Mouse (Mus musculus) heart, adult 9 months (tissue): Measurements from ENCODE around the gene Trp53i13.
A peak's percentile ranks its signal among the peaks of the same experiment; 100 is the strongest.

ENCODE experiments used
- DNase-seq, 2 experiments: peaks; one replicate each; pipeline ENCODE4 v3.0.0; 2022; ENCODE audit warnings: low spot score in 2 of 2

Trp53i13 gene

DNA sequence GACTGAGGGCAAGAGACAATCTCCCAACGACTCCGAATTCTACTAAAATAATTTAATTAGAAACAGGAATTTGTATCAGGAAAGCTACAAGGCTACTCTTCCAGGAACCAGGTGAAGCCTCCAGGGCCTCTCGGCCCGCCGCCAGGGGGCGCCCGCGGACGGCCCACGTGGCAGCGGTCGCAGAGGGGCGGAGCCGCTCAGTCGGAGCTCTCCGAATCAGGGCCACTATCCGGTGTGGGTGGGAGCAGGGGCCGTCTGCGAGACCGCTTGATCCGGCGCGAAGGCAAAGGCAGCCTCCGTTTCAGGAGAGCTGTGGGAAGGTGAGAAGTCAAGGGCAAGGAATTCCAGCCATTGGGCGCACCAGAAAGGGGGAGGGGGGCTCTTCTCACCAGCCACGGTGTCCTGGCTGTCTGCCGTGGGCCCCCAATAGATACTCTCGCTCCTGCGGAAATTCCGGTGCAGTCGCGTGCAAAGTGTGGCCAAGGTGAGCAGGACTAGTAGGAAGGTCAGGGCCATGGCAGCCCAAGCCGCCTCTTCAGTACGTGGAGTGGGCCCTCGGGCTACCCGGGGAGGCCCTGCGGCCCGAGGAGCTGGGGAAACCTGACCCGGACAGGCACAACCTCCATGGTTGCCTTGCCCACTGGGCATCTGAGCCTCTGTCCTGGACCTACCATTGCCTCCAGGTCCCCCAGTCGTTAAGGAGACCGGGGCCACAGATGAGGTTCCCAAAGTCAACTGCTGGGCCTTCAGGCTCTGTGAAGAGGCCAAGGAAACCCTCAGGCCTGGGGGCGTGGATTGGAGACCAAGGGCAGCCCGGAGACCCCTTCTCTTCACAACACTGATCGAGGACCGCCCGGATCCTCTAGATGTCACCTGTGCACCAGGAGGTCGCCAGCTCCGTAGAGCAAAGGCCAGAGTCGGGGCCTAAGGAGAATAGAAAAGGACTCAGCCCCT, 7.4 kb downstream of the Trp53i13 start:
- peak; percentile 81 to 83 for DNase-seq

DNA sequence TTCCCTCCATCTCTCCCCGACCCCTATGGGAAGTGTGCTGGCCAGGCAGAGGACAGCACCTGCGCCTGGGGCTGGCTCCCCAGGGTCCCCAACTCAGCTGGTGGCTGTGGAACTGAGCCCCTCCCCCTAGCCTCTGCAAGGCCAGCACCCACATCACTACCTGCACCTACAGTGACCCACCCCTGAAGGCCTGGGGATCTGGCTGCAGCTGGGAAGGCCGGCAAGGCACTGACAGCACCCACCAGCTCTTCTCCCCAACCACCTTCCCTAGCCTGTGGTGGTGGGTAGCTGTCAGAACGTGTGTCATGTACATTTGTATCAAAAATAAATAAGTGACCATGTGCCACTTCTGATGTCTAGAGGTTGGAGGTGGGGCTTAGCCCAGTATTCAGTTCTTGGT, 8.4 kb downstream of the Trp53i13 start:
- DNase-seq: no peak

DNA sequence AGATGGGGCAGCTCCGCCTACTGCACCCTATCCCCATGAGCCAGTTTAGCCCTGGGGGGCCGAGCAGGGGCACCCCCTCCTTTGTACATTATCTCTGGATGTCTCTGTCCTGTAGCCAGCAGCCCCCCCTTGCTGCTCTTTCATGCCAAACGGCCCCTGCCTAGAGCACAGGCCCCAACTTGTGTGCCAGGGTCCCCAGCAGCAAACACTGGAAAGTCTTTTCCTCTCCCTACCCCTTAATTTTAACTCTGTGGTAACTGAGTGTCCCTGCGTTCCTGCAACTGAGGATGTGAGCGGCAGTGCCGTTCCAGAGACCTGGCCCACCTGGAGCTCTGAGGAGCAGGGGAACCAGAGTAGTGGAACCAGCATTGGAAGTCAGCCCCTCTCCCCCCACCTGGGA, 8.8 kb downstream of the Trp53i13 start:
- no peak for DNase-seq

DNA sequence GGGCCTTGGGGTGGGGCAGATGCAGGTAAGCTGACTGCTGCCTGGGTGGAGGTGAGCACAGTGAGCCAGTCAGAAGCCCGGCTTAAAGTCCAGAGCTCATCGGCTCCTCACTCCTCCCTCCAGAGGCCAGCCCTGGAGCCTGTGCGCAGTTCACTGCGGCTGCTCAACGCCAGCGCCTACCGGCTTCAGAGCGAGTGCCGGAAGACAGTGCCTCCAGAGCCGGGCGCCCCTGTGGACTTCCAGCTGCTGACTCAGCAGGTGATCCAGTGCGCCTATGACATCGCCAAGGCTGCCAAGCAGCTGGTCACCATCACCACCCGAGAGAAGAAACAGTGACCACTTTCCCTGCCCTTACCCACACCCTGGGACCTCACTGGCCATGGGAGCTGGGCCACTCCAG, 9.5 kb downstream of the Trp53i13 start:
- no peak for DNase-seq

DNA sequence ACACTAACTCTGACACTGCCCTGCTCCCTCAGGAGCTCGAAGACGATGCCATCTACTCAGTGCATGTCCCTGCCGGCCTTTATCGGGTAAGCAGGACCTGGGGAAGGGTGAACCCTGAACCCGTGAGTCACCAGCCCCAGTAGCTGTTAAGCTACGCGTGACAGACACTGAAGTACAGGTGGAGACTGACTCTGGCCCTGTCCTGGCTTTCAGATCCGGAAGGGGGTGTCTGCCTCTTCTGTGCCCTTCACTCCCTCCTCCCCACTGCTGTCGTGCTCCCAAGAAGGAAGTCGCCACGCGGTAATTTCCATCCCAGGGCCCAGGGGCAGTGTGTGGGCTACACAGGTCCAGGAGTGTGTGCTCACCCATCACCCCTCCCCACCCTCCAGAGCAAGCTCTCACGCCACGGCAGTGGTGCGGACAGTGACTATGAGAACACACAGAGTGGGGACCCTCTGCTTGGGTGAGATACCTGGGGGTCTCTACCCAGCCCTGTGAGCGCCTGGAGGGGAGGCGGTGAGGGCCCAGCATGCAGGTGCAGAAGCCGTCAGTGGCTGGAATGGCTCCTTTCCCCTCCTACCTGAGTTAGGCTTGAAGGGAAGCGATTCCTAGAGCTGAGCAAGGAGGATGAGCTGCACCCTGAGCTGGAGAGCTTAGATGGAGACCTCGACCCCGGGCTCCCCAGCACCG, 10.3 kb downstream of the Trp53i13 start:
- DNase-seq: no peak

DNA sequence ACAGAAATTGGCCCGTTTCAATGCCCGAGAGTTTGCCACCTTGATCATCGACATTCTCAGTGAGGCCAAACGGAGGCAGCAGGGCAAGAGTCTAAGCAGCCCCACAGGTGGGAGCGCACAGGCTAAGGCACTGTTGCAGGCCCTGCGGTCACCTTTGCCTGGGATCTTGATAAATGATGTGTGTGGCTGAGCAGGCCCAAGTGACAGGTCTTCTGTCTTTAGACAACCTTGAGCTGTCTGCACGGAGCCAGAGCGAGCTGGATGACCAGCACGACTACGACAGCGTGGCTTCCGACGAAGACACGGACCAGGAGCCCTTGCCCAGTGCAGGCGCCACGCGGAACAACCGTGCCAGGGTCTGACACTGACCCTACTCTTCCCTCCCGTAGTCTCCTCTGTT, 11.4 kb downstream of the Trp53i13 start:
- no peak for DNase-seq

DNA sequence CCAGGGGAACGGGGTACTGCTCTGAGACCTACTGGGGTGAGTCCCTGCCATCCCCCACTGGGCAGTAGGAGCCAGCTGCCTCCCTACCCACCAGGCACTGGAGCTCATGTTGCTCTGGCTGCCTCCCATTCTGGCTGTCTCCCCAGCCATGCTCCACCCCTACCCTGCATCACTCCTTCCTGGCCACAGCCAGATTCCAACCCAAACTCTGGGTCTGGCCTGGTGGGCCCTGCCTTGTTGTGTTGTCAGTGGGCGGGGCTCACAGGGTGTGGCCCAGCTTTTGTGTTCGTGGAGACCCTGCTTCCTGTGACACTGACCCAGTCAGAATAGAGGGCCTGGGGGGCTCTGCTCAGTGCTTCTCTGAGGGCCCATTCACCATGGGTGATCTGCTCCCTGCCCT, 12.3 kb downstream of the Trp53i13 start:
- peak in 1 of 2 experiments; percentile 51 for DNase-seq

DNA sequence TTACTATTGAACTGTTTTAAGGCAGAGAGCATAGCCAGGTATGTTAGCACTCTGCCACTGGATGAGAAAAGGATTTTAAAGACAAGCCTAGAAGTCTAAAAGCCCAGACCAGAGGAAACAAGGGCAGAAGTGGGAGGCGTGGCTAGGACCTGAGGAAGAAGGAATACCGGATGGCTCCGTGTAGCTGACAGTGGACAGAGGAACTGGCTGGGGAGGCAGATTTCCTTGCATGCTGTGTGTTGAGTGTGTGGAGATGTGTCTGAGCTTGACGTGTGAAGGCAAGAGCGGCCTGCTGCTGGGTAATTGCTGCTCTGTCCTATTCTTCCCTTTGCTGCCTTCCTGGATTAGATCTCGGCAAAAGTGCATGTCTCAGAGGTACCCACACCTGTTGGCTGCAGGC, 13.3 kb downstream of the Trp53i13 start:
- no peak for DNase-seq

DNA sequence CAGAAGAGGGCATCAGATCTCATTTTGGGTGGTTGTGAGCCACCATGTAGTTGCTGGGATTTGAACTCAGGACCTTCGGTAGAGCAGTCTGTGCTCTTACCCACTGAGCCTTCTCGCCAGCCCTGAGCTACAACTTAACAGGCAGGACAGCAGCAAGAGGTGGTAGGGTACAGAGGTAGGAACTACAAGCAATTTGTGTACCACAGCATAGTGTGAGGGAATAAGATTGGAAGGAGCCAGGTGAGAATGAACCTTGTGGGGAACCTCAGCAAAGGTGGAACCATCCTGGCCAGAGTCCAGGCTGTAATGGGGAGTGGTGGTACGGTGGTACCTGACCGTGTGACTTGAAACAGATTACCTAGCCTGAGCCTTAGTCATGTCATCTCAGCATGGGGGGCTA, 13.8 kb downstream of the Trp53i13 start:
- no peak for DNase-seq

DNA sequence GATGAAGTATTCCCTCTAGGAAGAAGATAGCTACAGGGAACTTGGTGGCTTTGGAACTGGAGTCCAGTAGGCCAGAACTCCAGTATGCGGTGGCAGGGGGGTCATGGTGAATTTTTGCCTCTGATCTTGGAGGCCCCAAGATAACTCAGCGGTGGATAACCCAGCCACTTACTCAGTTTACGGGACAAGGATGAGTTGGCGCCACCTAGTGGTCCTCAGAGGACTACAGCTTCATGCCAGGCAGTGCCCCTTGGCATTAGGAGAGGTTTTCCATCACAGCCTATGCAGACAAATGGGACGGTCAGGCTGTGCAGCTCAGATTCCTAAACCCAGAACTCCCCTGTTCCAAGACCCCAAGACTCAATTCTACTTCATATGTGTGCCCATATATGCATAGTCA, 14.4 kb downstream of the Trp53i13 start:
- DNase-seq: peak in 1 of 2 experiments; percentile 79

DNA sequence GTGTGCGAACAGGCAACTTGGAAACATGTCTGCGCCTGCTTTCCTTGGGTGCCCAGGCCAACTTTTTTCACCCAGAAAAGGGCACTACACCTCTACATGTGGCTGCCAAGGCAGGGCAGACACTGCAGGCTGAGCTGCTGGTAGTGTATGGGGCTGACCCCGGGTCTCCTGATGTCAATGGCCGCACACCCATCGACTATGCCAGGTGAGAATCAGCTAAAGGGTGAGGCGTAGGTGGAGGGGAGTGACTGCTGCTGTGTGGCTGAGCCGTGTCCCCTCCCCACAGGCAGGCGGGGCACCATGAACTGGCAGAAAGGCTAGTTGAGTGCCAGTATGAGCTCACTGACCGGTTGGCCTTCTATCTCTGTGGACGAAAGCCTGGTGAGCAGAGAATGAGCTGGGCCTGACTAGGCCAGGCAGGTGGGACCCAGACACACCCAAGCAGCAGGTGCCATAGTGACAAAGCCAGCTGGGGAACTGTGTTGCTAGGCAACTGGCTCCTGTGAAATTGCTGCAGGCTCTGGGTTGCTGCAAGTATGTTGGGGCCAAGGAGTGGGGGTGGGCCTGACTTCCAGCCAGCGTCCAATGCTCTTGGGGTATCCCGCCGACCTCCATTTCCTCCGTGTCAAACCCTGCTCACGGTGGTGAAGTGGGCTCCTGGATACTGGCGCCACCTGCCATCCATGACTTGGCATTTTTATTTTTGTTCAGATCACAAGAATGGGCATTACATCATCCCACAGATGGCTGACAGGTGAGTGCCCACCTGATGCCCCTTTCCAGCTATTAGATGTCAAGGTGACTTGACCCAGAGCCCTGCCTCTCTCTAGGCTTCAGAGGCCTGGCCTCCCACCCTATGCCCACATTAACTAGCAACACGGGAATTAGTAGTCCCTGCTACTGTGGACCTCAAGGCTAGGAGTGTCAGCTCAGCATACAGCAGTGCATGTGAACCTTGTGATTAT, 15.1 kb downstream of the Trp53i13 start:
- no peak for DNase-seq

DNA sequence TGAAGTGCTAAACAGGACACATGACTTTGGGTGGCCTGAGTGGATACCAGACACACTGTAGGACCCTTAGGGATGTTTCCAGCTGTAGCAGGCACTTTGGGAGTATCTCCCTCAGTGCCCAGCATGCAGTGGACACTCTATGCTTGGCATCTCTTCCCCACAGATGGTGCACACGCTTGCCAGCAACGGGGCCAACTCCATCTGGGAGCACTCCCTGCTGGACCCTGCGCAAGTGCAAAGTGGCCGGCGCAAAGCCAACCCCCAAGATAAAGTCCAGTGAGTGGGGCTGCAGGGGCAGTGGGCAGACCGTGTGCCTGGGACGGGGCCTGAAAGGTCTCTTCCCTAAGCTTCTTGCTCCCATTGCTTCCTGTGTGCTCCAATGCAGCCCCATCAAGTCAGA, 16.4 kb downstream of the Trp53i13 start:
- no peak for DNase-seq

DNA sequence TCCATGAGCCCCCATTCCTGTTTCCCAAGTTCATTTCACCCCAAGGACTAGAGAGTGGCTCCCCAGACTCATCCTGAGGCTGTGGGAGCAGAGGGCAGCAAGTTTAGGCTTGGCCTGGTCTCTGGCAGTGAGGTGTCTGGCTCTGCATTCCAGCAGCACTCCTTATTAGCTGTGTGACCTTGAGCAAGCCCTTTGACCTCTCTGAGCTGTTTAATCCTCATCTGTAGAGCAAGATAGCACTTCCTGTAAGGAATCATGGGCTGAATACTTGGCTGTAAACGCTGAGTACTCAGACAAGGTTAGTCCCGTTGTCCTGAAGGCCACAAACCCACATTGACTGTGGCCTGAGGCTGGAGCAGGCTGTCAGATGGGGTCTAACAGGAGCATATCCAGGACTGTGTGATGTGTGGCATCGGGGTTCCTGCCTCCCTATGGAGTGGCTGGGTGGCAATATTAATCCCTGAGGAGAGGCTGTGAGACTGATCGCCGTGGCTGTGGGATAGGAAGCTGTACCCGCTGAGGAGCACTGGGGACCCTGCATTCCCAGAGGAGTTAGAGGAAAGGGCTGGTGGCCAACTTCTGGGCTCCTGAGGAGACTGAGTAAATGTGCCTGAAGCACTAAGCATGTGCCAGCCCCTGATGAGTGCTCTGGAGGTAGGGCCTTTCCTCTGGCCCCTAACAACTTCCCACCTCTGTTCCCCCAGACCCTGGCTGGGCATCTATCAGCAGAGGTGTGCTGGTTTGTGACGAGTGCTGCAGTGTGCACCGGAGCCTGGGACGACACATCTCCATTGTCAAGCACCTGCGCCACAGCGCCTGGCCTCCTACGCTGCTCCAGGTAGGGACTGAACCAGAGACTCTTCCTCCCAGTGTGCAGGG, 17.3 kb downstream of the Trp53i13 start:
- no peak for DNase-seq

DNA sequence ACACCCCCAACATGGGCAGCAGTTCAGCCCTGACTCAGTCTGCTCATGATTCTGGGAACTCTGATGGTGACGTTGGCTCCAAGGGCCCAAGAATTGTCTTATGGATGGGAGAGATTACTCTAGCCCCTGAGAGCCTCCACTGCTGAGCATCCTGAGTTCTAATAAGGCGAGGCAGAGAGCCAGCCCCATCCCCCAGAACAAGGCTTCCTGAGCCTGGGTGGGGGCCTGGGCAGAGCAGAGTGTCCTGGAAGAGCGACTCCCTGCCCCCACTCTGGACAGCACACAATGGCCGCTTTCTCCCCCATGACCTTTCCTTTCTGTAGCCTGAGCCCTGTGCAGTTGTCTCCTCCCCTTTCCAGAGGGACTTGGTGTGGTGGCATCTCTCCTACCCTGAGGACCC, 17.9 kb downstream of the Trp53i13 start:
- peak in 1 of 2 experiments; percentile 67 for DNase-seq

DNA sequence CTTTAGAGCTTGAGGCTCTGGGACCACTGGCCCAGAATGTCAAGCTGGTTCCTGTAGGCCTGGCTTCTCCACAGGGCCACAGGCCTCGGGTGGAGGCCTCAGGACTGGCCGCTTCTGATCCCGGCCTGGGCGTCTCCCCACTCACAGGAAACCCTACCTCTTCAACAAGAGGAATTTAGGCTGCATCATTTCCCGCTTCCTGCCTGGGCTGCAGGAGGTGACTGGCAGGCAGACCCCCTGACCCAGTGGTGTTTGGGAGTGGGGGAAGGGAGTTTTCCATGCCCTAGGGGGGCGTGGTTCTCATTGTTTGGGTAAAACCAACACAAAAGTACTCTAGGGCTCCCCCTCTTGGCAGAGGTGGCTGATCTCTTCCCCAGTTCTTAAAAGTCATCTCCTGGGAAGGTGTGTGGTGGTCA, 18.4 kb downstream of the Trp53i13 start:
- DNase-seq: peak; percentile 87 to 91

DNA sequence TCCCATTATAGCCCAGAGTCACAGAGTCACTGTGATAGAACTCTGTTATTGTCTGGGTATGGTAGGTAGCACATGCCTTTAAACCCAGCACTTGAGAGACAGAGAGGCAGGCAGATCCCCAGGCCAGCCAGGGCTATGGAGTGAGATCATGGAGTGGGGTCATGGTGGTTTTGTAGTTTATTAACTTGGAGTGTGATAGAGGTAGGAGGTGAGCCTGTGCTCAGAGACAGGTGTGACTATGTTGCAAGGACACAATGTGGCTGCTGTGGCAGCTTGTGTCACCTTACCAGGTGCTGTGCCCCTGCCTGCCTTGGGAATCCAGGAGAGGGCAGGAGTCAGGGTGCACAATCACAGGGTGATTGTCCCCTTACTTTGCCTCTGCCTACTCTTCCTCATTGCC, 20.3 kb downstream of the Trp53i13 start:
- DNase-seq: no peak

DNA sequence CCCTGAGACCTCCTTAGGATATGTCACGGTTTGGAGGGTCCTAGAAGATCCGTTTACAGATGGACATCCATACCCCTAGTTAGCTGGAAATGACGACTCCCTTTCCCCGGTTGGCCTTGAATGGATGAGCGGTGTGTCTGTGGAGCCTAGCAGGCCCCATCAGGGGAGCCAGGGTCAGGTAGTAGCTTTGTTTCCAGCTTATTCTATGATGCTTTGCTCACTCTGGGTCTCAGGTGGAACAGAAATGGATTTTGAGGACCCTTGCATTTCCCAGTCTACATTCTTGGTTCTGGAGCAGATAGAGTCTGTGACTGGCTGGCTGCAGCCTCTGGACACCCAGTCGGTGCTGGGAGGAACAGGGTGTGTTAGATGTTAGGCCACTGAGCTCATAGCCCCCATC, 21.0 kb downstream of the Trp53i13 start:
- no peak for DNase-seq

DNA sequence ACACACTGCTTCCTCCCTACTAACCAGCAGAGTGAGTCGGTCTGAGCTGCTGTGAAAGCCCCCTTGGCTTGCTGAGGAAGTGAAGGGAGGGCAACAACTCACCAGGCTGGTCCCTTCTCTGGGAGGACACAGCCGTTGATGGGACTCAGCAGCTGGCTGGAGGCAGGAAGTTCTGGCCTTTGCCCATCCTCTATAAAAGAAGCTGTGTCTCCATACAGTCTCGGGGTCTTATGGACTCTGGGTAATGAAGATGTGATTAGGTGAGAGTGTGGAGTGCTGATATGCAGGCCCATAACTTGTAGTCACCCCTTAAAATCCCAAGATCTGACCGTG, 21.5 kb downstream of the Trp53i13 start:
- no peak for DNase-seq

DNA sequence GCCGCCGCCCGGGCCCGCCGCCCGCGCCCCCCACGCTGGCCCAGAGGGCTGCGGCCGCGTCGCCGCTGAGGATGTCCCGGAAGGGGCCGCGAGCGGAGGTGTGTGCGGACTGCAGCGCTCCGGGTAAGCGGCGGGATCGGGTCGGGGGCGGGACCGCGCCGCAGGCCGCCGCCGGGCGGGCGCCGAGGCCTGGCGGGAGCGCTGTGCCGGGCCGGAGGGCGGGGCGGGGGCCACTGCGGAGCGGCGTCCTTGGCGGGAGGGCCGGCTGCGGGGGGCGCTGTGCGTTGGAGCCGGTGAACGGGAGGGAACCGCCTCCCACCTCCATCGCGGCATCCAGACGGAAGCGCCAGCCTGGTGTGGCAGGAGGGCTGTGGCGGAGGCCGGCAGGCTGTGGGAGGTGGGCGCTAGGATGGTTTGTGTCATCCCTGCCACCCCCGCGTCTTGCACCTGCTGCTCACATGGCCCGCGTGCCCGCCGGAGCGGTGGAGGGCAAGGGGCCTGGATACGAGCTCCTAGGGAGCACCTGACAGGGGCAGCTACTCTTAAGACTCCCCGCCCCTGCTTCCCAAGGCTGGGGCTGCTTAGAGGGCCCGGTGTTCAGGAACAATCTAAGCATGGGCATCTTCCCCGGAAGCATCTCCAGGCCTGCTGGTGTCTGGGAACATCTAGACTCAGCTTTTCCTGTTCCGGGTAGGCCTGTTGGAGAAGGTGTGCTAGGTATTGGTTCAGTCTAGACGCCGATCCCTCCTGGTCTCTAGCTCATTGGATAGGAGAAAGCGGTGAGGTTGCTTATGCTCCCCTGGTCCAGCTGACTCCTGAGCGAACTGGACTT, 22.1 kb downstream of the Trp53i13 start, which contains the start of gene Git1:
Gene Git1 (plus strand): TSS at position 51 of the 832 bp plus-strand sequence.
- no peak for DNase-seq

DNA sequence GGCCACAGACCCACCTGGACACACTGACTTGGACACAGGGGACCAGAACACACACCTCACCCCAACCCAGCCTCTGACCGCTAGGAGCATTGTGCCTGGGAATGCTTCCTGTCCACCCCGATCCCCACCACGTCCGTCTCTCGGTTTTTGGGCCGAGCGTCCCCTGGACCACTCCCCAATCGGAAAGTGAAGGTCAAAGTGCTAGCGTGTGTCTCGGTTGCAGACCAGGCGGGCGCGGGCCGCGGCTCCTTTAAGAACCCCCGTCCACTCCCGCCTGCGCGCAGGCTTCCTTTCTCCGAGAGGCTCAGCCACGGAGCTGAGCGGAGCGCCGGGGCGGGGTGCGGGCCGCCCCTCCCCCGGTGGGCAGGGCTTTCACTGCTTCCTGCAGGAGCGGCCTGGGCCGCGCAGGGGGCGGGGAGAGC, 22.9 kb downstream of the Trp53i13 start:
- peak; percentile 93 to 95 for DNase-seq
